Mouse (Mus musculus): ENCODE data around the gene Prm1. TPM values are rescaled to one million over a fixed set of nuclear protein-coding genes. Genes with fewer than 3 reads are reported as not detected.

The Prm1 gene
- polyA plus RNA-seq, 1 experiment: 1.8 TPM

DNA sequence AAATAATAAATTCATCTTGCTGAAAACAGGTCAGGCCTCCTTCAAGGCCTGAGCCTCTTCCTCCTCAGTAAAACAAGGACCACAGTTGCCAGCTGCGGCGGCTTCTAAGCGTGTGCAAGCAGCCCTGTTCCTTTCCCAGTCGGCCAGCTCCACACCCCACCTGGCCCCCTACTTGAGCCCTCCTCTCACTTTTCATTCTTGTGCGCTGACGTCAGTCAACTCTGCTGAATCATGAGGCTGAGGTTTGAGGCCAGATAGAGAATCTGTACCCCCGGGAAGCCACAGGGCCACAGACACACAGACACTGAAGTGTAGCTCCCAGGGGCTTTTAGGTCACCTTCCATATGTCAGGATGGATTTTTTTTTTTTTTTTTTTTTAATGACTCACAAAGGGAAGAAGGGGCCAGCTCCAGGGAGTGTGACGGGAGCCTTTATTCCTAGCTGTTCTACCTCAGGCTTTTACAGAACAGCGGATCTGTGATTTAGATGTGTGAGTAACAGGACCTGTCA is 23.7 kb downstream of the Prm1 start:
- no peak for DNase-seq
- Histone ChIP-seq H3K27ac (ENCODE audit: insufficient read depth, low read depth, low read length) (no peak overlapping the region), H3K27me3 (replicated peaks; ENCODE audit: control insufficient read depth, insufficient read depth, low read length) (no peaks in the 10 kb centered on the region), H3K36me3 (ENCODE audit: control insufficient read depth, insufficient read depth, low read length) (no peaks in the 10 kb centered on the region), H3K4me3 (ENCODE audit: insufficient read depth, low read depth, low read length) (no peak overlapping the region), H3K4me1 (ENCODE audit: control insufficient read depth, insufficient read depth, low read length) (no peaks in the 10 kb centered on the region)
- WGBS: 81% methylated on average over 9 of the region's 9 CpGs
- TF ChIP-seq POLR2A (IDR thresholded peaks at IDR 0.05; ENCODE audit: low read depth, low read length): no peak

DNA sequence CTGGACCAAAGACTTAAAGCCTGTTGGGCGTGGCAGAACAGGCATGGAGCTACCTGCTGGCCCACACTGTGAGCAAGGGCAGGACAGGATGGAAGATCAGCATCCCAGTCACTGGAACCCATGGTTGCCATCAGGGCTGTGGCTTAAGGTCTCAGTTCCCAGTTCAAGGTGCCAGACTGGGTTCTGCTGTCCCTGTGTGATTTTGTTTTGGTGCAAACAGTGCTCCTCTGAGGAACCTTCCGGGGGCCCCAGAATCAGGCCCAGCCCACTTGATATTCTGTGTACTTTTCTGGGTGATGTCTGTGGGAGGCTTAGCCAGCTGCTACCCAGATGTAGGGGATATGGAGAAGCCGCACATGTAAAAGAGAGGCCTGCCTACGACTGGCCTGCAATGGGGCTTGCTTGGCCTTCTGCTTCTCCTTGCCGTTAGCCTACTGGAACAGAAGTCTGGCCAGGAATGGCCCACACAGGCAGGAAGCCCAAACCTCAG is 25.0 kb downstream of the Prm1 start:
- Histone ChIP-seq H3K27ac (ENCODE audit: insufficient read depth, low read depth, low read length) (no peak overlapping the region), H3K36me3 (ENCODE audit: control insufficient read depth, insufficient read depth, low read length) (no peaks in the 10 kb centered on the region), H3K27me3 (replicated peaks; ENCODE audit: control insufficient read depth, insufficient read depth, low read length) (no peaks in the 10 kb centered on the region), H3K4me1 (ENCODE audit: control insufficient read depth, insufficient read depth, low read length) (no peaks in the 10 kb centered on the region), H3K4me3 (ENCODE audit: insufficient read depth, low read depth, low read length) (no peak overlapping the region)
- no peak for DNase-seq
- TF ChIP-seq POLR2A (IDR thresholded peaks at IDR 0.05; ENCODE audit: low read depth, low read length) (no peak), CTCF (conservative IDR thresholded peaks at IDR 0.05; ENCODE audit: insufficient read depth, insufficient read length, low read depth, low read length) (no peak)
- WGBS: 86% methylated on average over 5 of the region's 5 CpGs

DNA sequence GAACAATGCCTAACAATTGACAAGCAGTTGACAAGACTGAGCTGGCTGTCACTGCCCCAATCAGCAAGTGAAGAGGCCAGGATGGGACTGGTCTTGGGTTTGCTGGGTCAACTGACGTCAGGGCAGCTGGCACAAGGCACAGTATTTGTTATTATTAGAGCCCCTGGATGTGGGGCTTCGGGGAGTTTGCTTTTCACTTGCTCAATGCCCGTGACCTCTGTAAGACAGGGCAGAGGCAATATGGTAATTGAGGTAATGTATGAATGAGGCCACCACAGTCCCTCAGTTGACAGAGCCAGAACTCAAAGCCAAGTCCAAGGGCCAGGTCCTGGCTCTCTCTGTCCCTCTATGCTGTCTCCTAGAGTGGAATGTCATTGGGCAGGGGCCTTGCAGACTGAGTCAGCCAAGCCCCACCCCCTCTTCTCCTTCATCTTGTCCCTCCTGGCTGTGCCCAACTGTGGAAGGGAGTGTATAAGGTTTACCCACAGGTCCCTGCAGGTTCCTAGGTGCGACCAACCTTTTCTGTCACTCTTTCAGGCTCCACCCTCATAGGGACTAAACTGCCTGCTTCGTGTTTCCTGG is 28.0 kb downstream of the Prm1 start:
- no peak for TF ChIP-seq CTCF (conservative IDR thresholded peaks at IDR 0.05; ENCODE audit: insufficient read depth, insufficient read length, low read depth, low read length)
- no peak for DNase-seq
- H3K4me3 ChIP-seq (ENCODE audit: insufficient read depth, low read depth, low read length): no peak overlapping the region

DNA sequence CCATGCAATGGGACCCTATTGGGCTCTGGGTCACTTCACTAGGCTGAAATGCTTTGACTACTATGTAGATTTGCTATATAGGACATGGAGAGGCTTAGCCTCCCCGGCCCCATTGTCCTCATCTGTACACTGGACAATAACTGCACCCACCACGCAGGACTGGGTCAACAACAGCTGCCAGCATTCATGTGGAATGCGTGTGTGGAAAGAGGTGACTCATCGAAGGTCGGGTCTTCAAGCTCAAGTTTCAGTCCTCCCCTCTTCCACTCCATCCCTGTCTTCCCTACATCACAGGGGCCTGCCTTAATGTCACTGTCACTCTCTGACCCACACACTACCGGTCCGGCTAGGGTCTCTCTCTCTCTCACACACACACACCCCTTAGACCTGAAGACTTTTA is 29.3 kb downstream of the Prm1 start:
- no peaks in the 10 kb centered on the region for H3K36me3 ChIP-seq (ENCODE audit: control insufficient read depth, insufficient read depth, low read length)
- TF ChIP-seq POLR2A (IDR thresholded peaks at IDR 0.05; ENCODE audit: low read depth, low read length): no peak
- TF ChIP-seq CTCF (conservative IDR thresholded peaks at IDR 0.05; ENCODE audit: insufficient read depth, insufficient read length, low read depth, low read length): no peak
- H3K4me1 ChIP-seq (ENCODE audit: control insufficient read depth, insufficient read depth, low read length): no peaks in the 10 kb centered on the region
- no peak overlapping the region for H3K4me3 ChIP-seq (ENCODE audit: insufficient read depth, low read depth, low read length)
- H3K27ac ChIP-seq (ENCODE audit: insufficient read depth, low read depth, low read length): no peak overlapping the region
- H3K27me3 ChIP-seq (replicated peaks; ENCODE audit: control insufficient read depth, insufficient read depth, low read length): no peaks in the 10 kb centered on the region
- no peak for DNase-seq
- WGBS: 44% methylated on average over 7 of the region's 7 CpGs

More for the DNA sequence above, 28.0 kb downstream of the Prm1 start:
- Histone ChIP-seq H3K27ac (ENCODE audit: insufficient read depth, low read depth, low read length) (no peak overlapping the region), H3K36me3 (ENCODE audit: control insufficient read depth, insufficient read depth, low read length) (no peaks in the 10 kb centered on the region), H3K27me3 (replicated peaks; ENCODE audit: control insufficient read depth, insufficient read depth, low read length) (no peaks in the 10 kb centered on the region), H3K4me1 (ENCODE audit: control insufficient read depth, insufficient read depth, low read length) (no peaks in the 10 kb centered on the region)
- 84% methylated on average over 5 of the region's 5 CpGs for WGBS

DNA sequence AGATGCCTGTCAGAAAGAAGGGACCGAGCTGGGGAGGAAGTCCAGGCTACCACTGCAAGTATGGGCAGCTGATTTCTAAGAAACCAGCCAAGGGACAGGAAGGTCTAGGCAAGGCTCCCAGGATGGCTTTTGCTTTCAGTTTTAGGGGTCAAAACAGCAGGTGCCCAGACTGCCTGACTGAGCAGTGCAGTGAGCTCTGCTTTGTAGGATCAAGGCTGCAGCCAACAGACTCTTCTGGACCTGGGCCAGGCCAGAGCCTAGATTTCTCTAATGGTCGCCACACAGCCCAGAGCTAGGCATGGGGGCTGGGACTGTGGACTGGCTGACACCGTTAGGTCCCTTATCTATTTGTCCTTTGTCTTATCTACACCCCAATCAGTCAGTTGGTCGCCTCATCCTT is 30.9 kb downstream of the Prm1 start:
- WGBS: 77% methylated on average over 4 of the region's 4 CpGs
- no peaks in the 10 kb centered on the region for H3K4me1 ChIP-seq (ENCODE audit: control insufficient read depth, insufficient read depth, low read length)
- DNase-seq: no peak
- H3K4me3 ChIP-seq (ENCODE audit: insufficient read depth, low read depth, low read length): no peak overlapping the region
- no peaks in the 10 kb centered on the region for H3K27me3 ChIP-seq (replicated peaks; ENCODE audit: control insufficient read depth, insufficient read depth, low read length)
- H3K27ac ChIP-seq (ENCODE audit: insufficient read depth, low read depth, low read length): no peak overlapping the region
- no peaks in the 10 kb centered on the region for H3K36me3 ChIP-seq (ENCODE audit: control insufficient read depth, insufficient read depth, low read length)
- TF ChIP-seq POLR2A (IDR thresholded peaks at IDR 0.05; ENCODE audit: low read depth, low read length) (no peak), CTCF (conservative IDR thresholded peaks at IDR 0.05; ENCODE audit: insufficient read depth, insufficient read length, low read depth, low read length) (no peak)

DNA sequence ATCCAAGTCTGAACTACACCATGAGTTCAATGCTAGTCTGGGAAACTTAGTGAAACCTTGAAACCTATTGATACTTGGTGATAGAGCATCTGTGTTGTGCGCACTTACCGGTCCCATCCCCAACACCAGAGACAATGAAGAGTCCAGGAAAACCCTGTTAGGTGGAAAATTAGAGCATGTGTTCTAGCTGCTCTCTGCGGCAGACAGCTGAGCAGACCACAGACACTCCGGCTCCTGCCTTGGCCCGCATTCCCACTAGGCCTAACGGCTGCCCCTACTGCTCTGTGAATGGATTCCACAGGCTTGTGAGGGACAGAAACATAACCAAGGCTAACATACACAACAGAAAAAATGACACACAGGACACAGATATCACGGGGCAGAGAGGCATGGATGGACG is 32.1 kb downstream of the Prm1 start:
- Histone ChIP-seq H3K27me3 (replicated peaks; ENCODE audit: control insufficient read depth, insufficient read depth, low read length) (no peaks in the 10 kb centered on the region), H3K4me3 (ENCODE audit: insufficient read depth, low read depth, low read length) (no peak overlapping the region), H3K36me3 (ENCODE audit: control insufficient read depth, insufficient read depth, low read length) (no peaks in the 10 kb centered on the region), H3K27ac (ENCODE audit: insufficient read depth, low read depth, low read length) (no peak overlapping the region), H3K4me1 (ENCODE audit: control insufficient read depth, insufficient read depth, low read length) (no peaks in the 10 kb centered on the region)
- TF ChIP-seq POLR2A (IDR thresholded peaks at IDR 0.05; ENCODE audit: low read depth, low read length): no peak
- WGBS: 95% methylated on average over 8 of the region's 8 CpGs
- DNase-seq: no peak

DNA sequence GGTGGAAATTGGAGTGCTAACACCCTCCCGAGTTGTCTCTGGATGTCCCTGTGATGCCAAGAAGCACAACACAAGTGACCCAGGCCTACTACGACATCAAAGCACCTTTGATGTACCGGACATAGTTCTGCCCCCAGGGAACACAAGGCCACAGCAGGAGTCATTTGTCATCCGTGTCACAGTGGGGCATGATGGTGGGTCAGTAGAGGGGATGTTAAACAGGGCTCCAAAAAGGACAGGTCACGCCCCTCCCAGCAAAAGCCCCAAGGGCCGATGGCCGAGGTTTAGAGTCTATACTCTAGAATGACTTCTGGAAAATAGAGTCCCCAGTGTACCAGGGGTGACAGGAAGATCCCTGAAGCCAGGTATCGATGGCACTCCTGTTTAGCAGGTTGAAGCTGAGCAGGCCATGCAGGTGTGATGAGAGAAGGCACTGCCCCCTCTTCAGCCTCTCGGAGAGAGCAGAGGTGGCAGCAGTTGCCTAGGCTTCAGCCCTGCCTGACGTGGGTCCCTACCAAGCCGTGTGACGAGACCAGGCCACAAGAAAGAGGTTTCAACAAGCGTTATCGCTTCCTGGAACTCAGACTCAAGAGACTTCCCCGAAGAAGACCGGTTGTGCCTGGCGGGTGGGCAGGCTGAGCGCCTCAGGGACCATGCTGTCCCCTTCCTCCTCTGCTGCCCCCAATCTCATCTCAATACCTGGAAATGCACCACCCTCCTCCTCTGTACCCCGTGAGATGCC is 33.7 kb downstream of the Prm1 start:
- no peak for TF ChIP-seq CTCF (conservative IDR thresholded peaks at IDR 0.05; ENCODE audit: insufficient read depth, insufficient read length, low read depth, low read length)
- DNase-seq: no peak
- Histone ChIP-seq H3K4me3 (ENCODE audit: insufficient read depth, low read depth, low read length) (no peak overlapping the region), H3K27ac (ENCODE audit: insufficient read depth, low read depth, low read length) (no peak overlapping the region), H3K27me3 (replicated peaks; ENCODE audit: control insufficient read depth, insufficient read depth, low read length) (no peaks in the 10 kb centered on the region), H3K36me3 (ENCODE audit: control insufficient read depth, insufficient read depth, low read length) (no peaks in the 10 kb centered on the region), H3K4me1 (ENCODE audit: control insufficient read depth, insufficient read depth, low read length) (no peaks in the 10 kb centered on the region)
- WGBS: 86% methylated on average over 19 of the region's 19 CpGs
